Mouse (Mus musculus) adrenal gland, postnatal 10 days (tissue): Measurements from ENCODE around the gene Mrln. TPM values are rescaled to one million over a fixed set of nuclear protein-coding genes. Genes with fewer than 3 reads are reported as not detected.

ENCODE experiments used
- DNase-seq: peaks from one replicate; pipeline ENCODE4 v3.0.0; 2021; ENCODE audit warnings: mixed read lengths
- total RNA-seq, 2 experiments: library from RNA; stranded (reverse); gene quantifications; 2 replicates each; pipeline ENCODE4 v1.2.3; 2021

The Mrln gene
- total RNA-seq, 2 experiments from 2014 or later: 2.8 to 9.8 TPM

GRCm38 (mm10) chr10:70254666-70255065 is 50.2 kb downstream of the Mrln start:
- no peak for DNase-seq

- DNase-seq: no peak
Observed at GRCm38 (mm10) chr10:70255601-70256210, 51.2 kb downstream of the Mrln start.

GRCm38 (mm10) chr10:70257029-70257428 is 52.6 kb downstream of the Mrln start:
- DNase-seq: no peak

- DNase-seq: no peak
Observed at GRCm38 (mm10) chr10:70260904-70261303, 56.4 kb downstream of the Mrln start.

- no peak for DNase-seq
Observed at GRCm38 (mm10) chr10:70262051-70262450, 57.6 kb downstream of the Mrln start.

- DNase-seq: no peak
Observed at GRCm38 (mm10) chr10:70263681-70264189, 59.3 kb downstream of the Mrln start.

GRCm38 (mm10) chr10:70264337-70265036 is 60.0 kb downstream of the Mrln start:
- peak; percentile 24 for DNase-seq

- no peak for DNase-seq
Observed at GRCm38 (mm10) chr10:70266501-70266900, 62.0 kb downstream of the Mrln start.

- peak; percentile 24 for DNase-seq
Observed at GRCm38 (mm10) chr10:70268581-70269446, 64.3 kb downstream of the Mrln start.

Other genes with a start within 250 kb of the Mrln start
- 10 to 100 TPM; 46.9 to 56.7 TPM for gene Ccdc6, start 107.5 kb upstream of the Mrln start, total RNA-seq
- 1 to 10 TPM; 2.0 to 2.8 TPM for gene Slc16a9, start 40.4 kb downstream of the Mrln start, total RNA-seq
- 10 to 100 TPM; 13.2 to 16.2 TPM for gene Fam13c, start 235.8 kb downstream of the Mrln start, total RNA-seq